Mouse (Mus musculus) limb, embryonic 14.5 days (tissue): ENCODE results near the gene Nsf. TPM values are rescaled to one million over a fixed set of nuclear protein-coding genes. Genes with fewer than 3 reads are reported as not detected.

ENCODE experiments used
- ATAC-seq: fragments of 200-750 bp; cut with Nextera tagmentation; 2 replicates; pipeline ENCODE4 v1.8.0; 2017; ENCODE audit warnings: low read depth, moderate number of reproducible peaks, moderate TSS enrichment; ENCODE audit not compliant: low FRiP score
- DNase-seq: peaks from one replicate; pipeline ENCODE4 v3.0.0-alpha.2; 2015; ENCODE audit warnings: low spot score
- H3K27ac ChIP-seq: fragments of 300-500 bp; sonication (generic); replicated peaks from 2 replicates; pipeline ENCODE4 v1.5.1; 2014; ENCODE audit warnings: low read depth, mild to moderate bottlenecking, low read length, moderate library complexity, mixed read lengths
- H3K27me3 ChIP-seq: fragments of 300-500 bp; sonication (generic); 2 replicates; pipeline ENCODE4 v1.6.1; 2014; ENCODE audit warnings: low read length, mixed read lengths; ENCODE audit not compliant: control insufficient read depth, insufficient read depth
- H3K36me3 ChIP-seq: fragments of 300-500 bp; sonication (generic); 2 replicates; pipeline ENCODE4 v1.6.1; 2014; ENCODE audit warnings: mild to moderate bottlenecking, low read length, moderate library complexity, mixed read lengths; ENCODE audit not compliant: control insufficient read depth, insufficient read depth
- H3K4me1 ChIP-seq: fragments of 300-500 bp; sonication (generic); 2 replicates; pipeline ENCODE4 v1.6.1; 2014; ENCODE audit warnings: antibody characterized with exemption, low read length, mixed read lengths; ENCODE audit not compliant: control insufficient read depth, insufficient read depth
- H3K4me2 ChIP-seq: fragments of 300-500 bp; sonication (generic); replicated peaks from 2 replicates; pipeline ENCODE4 v1.6.1; 2014; ENCODE audit warnings: low read depth, mild to moderate bottlenecking, low read length, moderate library complexity; ENCODE audit not compliant: severe bottlenecking
- H3K4me3 ChIP-seq: fragments of 300-500 bp; sonication (generic); replicated peaks from 2 replicates; pipeline ENCODE4 v1.5.1; 2014; ENCODE audit warnings: low read length
- H3K9ac ChIP-seq: fragments of 300-500 bp; sonication (generic); 2 replicates; pipeline ENCODE4 v1.6.1; 2014; ENCODE audit warnings: mild to moderate bottlenecking, low read depth, low read length, moderate library complexity; ENCODE audit not compliant: severe bottlenecking
- H3K9me3 ChIP-seq: fragments of 300-500 bp; sonication (generic); 2 replicates; pipeline ENCODE4 v1.6.1; 2016; ENCODE audit warnings: low read length; ENCODE audit not compliant: control insufficient read depth
- POLR2A ChIP-seq: fragments of 200-500 bp; IDR thresholded peaks from 2 replicates; pipeline ENCODE4 v1.8.0; 2012; ENCODE audit warnings: inconsistent platforms, mild to moderate bottlenecking, moderate library complexity, borderline replicate concordance; ENCODE audit not compliant: insufficient read depth, insufficient read length; ENCODE audit errors: extremely low read depth
- WGBS: fragments of 180-500 bp; shearing (Covaris S2); extraction: QIAGEN DNeasy Blood & Tissue Kit; methylation state at CpG from one replicate; pipeline ENCODE4 v1.1.7; 2014; 5-methylcytosine and 5-hydroxymethylcytosine counted together
- polyA plus RNA-seq, 2 experiments: library from polyadenylated mRNA; depleted of rRNA in 1 of 2; stranded (reverse) in 1 of 2; unstranded in 1 of 2; fragments of >200 nt; fragmentation: Nextera tagmentation in 1 of 2; extraction: Ambion mirVana in 1 of 2; gene quantifications; 2 replicates each; pipeline versions ENCODE4 v1.2.1 to v1.2.3; 2012 to 2014

Gene Nsf
- polyA plus RNA-seq, 2 experiments, result 33.5 to 43.6 TPM

- H3K4me1 ChIP-seq, result no peaks in the 10 kb centered on the region
- no peaks in the 10 kb centered on the region for H3K9me3 ChIP-seq
- H3K27me3 ChIP-seq, result no peaks in the 10 kb centered on the region
- ATAC-seq (no peak), DNase-seq (no peak)
- H3K9ac ChIP-seq, result no peak overlapping the region
- TF ChIP-seq POLR2A, result no peak
- no peak overlapping the region for H3K4me2 ChIP-seq
- peaks cover 56% of the 10 kb centered on the region for H3K36me3 ChIP-seq
- 56% methylated on average over 5 of the region's 5 CpGs for WGBS
- H3K27ac ChIP-seq, result no peak overlapping the region
- H3K4me3 ChIP-seq, result no peak overlapping the region
Observed at GRCm38 (mm10) chr11:103858760-103859159, 95.1 kb downstream of the Nsf start.

GRCm38 (mm10) chr11:103856641-103857040, 97.2 kb downstream of the Nsf start:
- no peak for TF ChIP-seq POLR2A
- DNase-seq (no peak), ATAC-seq (no peak)
- H3K4me3 ChIP-seq, result no peak overlapping the region
- H3K4me1 ChIP-seq, result no peaks in the 10 kb centered on the region
- H3K27me3 ChIP-seq, result no peaks in the 10 kb centered on the region
- H3K36me3 ChIP-seq, result peaks cover 51% of the 10 kb centered on the region
- no peak overlapping the region for H3K4me2 ChIP-seq
- 89% methylated on average over 7 of the region's 7 CpGs for WGBS
- no peaks in the 10 kb centered on the region for H3K9me3 ChIP-seq
- no peak overlapping the region for H3K9ac ChIP-seq
- H3K27ac ChIP-seq, result no peak overlapping the region

GRCm38 (mm10) chr11:103854294-103854693, 99.6 kb downstream of the Nsf start:
- no peaks in the 10 kb centered on the region for H3K9me3 ChIP-seq
- TF ChIP-seq POLR2A, result no peak
- WGBS, result 56% methylated on average over 9 of the region's 9 CpGs

GRCm38 (mm10) chr11:103853284-103853920, 100.5 kb downstream of the Nsf start:
- DNase-seq (no peak), ATAC-seq (no peak)

More at GRCm38 (mm10) chr11:103854294-103854693, 99.6 kb downstream of the Nsf start:
- H3K27me3 ChIP-seq, result no peaks in the 10 kb centered on the region
- no peak overlapping the region for H3K9ac ChIP-seq
- no peak for ATAC-seq
- peaks cover 41% of the 10 kb centered on the region for H3K36me3 ChIP-seq
- H3K27ac ChIP-seq, result no peak overlapping the region
- no peak overlapping the region for H3K4me2 ChIP-seq
- no peaks in the 10 kb centered on the region for H3K4me1 ChIP-seq
- no peak for DNase-seq
- no peak overlapping the region for H3K4me3 ChIP-seq

GRCm38 (mm10) chr11:103852590-103853283, 101.1 kb downstream of the Nsf start:
- DNase-seq, result no peak
- H3K27me3 ChIP-seq, result no peaks in the 10 kb centered on the region
- H3K27ac ChIP-seq, result no peak overlapping the region
- no peak overlapping the region for H3K4me2 ChIP-seq
- H3K9ac ChIP-seq, result no peak overlapping the region
- peaks cover 30% of the 10 kb centered on the region for H3K36me3 ChIP-seq
- ATAC-seq, result no peak
- no peaks in the 10 kb centered on the region for H3K9me3 ChIP-seq
- WGBS, result 67% methylated on average over 16 of the region's 16 CpGs
- H3K4me1 ChIP-seq, result no peaks in the 10 kb centered on the region
- TF ChIP-seq POLR2A, result no peak
- no peak overlapping the region for H3K4me3 ChIP-seq

More at GRCm38 (mm10) chr11:103853284-103853920, 100.5 kb downstream of the Nsf start:
- Histone ChIP-seq H3K27ac (no peak overlapping the region), H3K4me3 (no peak overlapping the region), H3K36me3 (peaks cover 36% of the 10 kb centered on the region), H3K9ac (no peak overlapping the region), H3K4me2 (no peak overlapping the region), H3K4me1 (no peaks in the 10 kb centered on the region), H3K27me3 (no peaks in the 10 kb centered on the region), H3K9me3 (no peaks in the 10 kb centered on the region)
- 33% methylated on average over 10 of the region's 10 CpGs for WGBS
- TF ChIP-seq POLR2A, result no peak
